Mouse (Mus musculus) olfactory bulb, adult 2 months (tissue): ENCODE results near the gene Ech1. TPM values are rescaled to one million over a fixed set of nuclear protein-coding genes. Genes with fewer than 3 reads are reported as not detected.

Experiments
- H3K27ac ChIP-seq: fragments of 200-500 bp; 2 replicates; pipeline ENCODE4 v1.5.1; 2012; ENCODE audit warnings: low read depth, low read length; ENCODE audit not compliant: insufficient read depth
- H3K4me1 ChIP-seq: fragments of 200-500 bp; 2 replicates; pipeline ENCODE4 v1.6.1; 2012; ENCODE audit warnings: low read length; ENCODE audit not compliant: control insufficient read depth, insufficient read depth
- H3K4me3 ChIP-seq: fragments of 200-500 bp; 2 replicates; pipeline ENCODE4 v1.5.1; 2012; ENCODE audit warnings: mild to moderate bottlenecking, low read depth, low read length, moderate library complexity; ENCODE audit not compliant: insufficient read depth
- CTCF ChIP-seq: fragments of 200-500 bp; IDR thresholded peaks from 2 replicates; pipeline ENCODE4 v1.5.1; 2012; ENCODE audit warnings: low read depth, mild to moderate bottlenecking, low read length, moderate library complexity; ENCODE audit not compliant: insufficient read depth
- POLR2A ChIP-seq: fragments of 200-500 bp; IDR thresholded peaks from 2 replicates; pipeline ENCODE4 v1.6.1; 2012; ENCODE audit warnings: mild to moderate bottlenecking, low read depth, low read length, moderate library complexity; ENCODE audit not compliant: insufficient read depth
- WGBS: fragments of 180-500 bp; shearing (Covaris S2); methylation state at CpG from one replicate; pipeline ENCODE4 v1.1.7; 2018; 5-methylcytosine and 5-hydroxymethylcytosine counted together
- polyA plus RNA-seq: library from polyadenylated mRNA; stranded (reverse); fragments of >200 nt; gene quantifications from 2 replicates; pipeline ENCODE4 v1.2.4, GENCODE M21; 2012; ENCODE audit warnings: low replicate concordance; ENCODE audit not compliant: missing spikeins, insufficient read depth, insufficient read length

The Ech1 gene
- polyA plus RNA-seq, 1 experiment: not detected

DNA sequence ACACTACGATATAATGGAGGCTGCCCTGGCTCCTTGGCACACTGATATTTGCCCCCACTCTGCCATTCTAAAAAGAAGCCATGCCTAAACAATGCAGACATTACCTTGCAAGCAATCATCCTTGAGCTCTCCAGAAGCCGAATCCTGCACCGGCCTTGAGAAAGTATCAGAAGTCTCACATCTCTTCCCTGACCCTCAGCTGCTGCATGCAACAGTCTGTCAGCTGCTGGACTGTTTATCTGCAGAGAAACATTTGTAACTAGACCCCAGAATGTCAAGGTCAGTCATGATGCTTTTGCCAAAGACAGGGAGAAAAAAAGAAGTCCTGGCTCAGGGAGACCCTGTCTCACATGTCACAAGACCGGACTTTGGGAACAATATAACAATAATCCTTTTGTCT lies 51.1 kb downstream of the Ech1 start:
- H3K27ac ChIP-seq: no peak overlapping the region
- TF ChIP-seq CTCF (no peak), POLR2A (no peak)
- H3K4me1 ChIP-seq: no peaks in the 10 kb centered on the region
- no peak overlapping the region for H3K4me3 ChIP-seq
- 84% methylated on average over 4 of the region's 4 CpGs for WGBS

DNA sequence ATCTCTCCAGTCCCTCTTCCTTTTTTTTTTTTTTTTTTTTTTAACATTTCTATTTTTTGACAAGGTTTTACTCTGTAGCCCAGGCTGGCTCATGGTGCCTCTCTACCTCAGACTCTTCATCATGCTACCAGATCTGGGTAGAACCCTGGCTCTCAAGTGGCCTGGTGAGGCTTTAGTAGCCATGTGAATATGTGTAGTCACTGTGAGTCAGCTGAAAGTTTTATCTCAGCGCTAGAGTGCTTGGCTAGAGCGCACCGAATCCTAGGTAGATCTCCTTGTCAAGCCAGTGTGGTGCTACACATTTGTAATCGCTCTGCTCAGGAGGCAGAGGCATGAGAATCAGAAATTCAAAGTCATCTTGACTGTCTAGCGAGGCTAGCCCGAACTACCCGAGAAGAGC lies 52.1 kb downstream of the Ech1 start:
- no peak for TF ChIP-seq POLR2A
- TF ChIP-seq CTCF: no peak
- no peak overlapping the region for H3K27ac ChIP-seq
- no peak overlapping the region for H3K4me3 ChIP-seq
- WGBS: 91% methylated on average over 7 of the region's 7 CpGs
- no peaks in the 10 kb centered on the region for H3K4me1 ChIP-seq

DNA sequence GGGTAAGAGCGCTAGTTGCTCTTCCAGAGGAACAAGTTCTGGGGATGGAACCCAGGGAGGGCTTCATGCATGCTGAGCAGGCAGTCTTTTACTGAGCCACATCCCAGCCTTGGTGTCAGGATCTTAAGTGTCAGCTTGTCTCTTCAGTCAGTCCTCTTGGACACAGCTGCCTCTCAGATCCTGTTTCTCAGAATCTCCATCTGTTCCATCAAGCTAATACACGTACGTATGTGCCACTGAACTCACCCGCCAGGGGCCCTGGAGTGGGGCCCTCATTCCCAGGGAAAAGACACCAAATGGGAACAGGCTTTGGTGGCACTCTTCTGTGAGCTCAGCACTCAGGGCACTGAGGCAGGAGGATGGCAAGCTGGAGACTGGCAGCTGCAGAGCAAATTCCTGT lies 52.8 kb downstream of the Ech1 start:
- 89% methylated on average over 4 of the region's 4 CpGs for WGBS
- TF ChIP-seq POLR2A (no peak), CTCF (no peak)
- H3K4me1 ChIP-seq: no peaks in the 10 kb centered on the region
- no peak overlapping the region for H3K4me3 ChIP-seq
- no peak overlapping the region for H3K27ac ChIP-seq

DNA sequence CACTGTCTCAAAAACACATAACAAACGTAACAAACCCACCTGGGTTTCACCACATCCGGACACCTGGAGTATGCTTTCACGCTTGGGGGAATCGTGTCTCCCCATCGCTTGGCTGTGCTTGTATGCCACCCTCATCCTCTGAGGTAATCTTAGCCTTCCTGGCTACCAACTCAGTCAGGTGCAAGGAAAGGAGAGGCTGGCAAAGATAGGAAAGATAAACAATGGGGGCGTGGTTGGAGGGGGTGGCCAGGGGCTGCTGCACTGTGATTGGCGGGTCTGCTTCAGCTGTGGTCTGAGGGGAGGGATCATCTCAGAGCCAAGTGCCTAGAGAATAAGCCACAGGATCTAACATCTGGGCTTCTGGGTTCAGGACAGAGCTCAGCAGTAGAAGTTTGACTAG lies 54.6 kb downstream of the Ech1 start:
- H3K27ac ChIP-seq: no peak overlapping the region
- TF ChIP-seq CTCF: no peak
- no peak for TF ChIP-seq POLR2A
- WGBS: 86% methylated on average over 7 of the region's 7 CpGs
- H3K4me1 ChIP-seq: no peaks in the 10 kb centered on the region
- H3K4me3 ChIP-seq: no peak overlapping the region

DNA sequence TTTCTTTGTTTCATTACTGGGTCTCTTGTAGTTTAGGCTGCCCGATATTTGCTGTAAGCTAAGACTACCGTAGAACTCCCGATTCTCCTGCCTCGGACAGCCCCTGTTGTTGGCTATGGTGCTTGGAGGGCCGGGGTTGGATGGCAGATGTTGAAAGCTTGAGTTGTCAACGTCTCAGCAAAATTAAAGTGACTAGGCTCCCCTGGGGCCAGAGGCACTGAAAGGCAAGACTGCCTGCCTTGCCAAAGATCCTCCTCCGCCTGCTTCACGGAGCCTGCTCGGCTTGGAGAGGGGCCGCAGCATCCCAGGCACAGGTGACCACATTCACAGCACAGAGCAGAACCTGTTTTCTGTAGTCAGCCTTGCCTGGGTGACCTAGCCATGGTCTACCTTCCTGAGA lies 55.5 kb downstream of the Ech1 start:
- Histone ChIP-seq H3K4me3 (no peak overlapping the region), H3K4me1 (no peaks in the 10 kb centered on the region), H3K27ac (no peak overlapping the region)
- TF ChIP-seq POLR2A: no peak
- 78% methylated on average over 10 of the region's 10 CpGs for WGBS

DNA sequence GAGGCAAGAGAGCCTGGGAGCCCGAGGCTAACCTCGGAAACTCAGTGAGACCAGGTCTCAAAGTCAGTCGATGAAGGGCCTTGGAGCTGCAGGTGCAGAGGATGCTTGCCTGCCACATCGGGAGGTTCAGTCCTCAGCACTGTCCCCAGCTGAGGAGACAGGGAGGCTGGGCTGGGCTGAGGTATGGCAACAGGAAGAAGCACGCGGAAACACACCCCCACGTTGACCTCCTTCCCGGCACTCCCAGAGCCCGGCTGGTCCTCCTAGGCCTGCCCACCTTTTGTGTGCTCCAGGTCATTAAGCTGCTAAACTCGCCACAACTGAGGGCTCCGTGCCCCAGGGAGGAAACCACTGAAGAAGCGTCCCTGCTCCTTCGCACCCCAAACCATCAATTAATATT lies 56.2 kb downstream of the Ech1 start, which contains the start of gene Capn12:
TSS of gene Capn12 (plus strand) at position 224 of the 400 bp plus-strand sequence.
- no peak for TF ChIP-seq CTCF
- TF ChIP-seq POLR2A: no peak
- 53% methylated on average over 13 of the region's 13 CpGs for WGBS
- no peaks in the 10 kb centered on the region for H3K4me1 ChIP-seq
- no peak within 1 kb of the TSS for H3K27ac ChIP-seq
- H3K4me3 ChIP-seq: no peak within 1 kb of the TSS

Other genes with a start within 250 kb of the Ech1 start
- not detected in 2 replicates for gene Samd4b, start 227.1 kb upstream of the Ech1 start, polyA plus RNA-seq
- not detected in 2 replicates for gene Pak4, start 227.0 kb upstream of the Ech1 start, polyA plus RNA-seq
- not detected in 2 replicates for gene Acp7, start 193.9 kb upstream of the Ech1 start, polyA plus RNA-seq
- gene Fbxo27, start 132.4 kb upstream of the Ech1 start, polyA plus RNA-seq: not detected in 2 replicates
- gene Fbxo17, start 108.4 kb upstream of the Ech1 start, polyA plus RNA-seq: not detected in 2 replicates
- not detected in 2 replicates for gene Mrps12, start 83.4 kb upstream of the Ech1 start, polyA plus RNA-seq
- gene Sars2, start 83.2 kb upstream of the Ech1 start, polyA plus RNA-seq: not detected in 2 replicates
- gene Ccer2, start 69.0 kb upstream of the Ech1 start, polyA plus RNA-seq: not detected in 2 replicates
- not detected in 2 replicates for gene Sirt2, start 58.5 kb upstream of the Ech1 start, polyA plus RNA-seq
- gene Nfkbib, start 57.7 kb upstream of the Ech1 start, polyA plus RNA-seq: not detected in 2 replicates
- gene Rinl, start 36.2 kb upstream of the Ech1 start, polyA plus RNA-seq: not detected in 2 replicates
- 179 and 465 TPM in 2 replicates for gene Hnrnpl, start 16.7 kb upstream of the Ech1 start, polyA plus RNA-seq
- not detected in 2 replicates for gene Lgals4, start 8.6 kb downstream of the Ech1 start, polyA plus RNA-seq
- not detected in 2 replicates for gene Lgals7, start 38.6 kb downstream of the Ech1 start, polyA plus RNA-seq
- gene Capn12, start 56.2 kb downstream of the Ech1 start, polyA plus RNA-seq: not detected in 2 replicates
- gene Actn4, start 137.1 kb downstream of the Ech1 start, polyA plus RNA-seq: 498 TPM in 1 of 2 replicates, not detected in the other
- not detected in 2 replicates for gene Eif3k, start 156.6 kb downstream of the Ech1 start, polyA plus RNA-seq
- not detected in 2 replicates for gene Map4k1, start 156.8 kb downstream of the Ech1 start, polyA plus RNA-seq